Mouse (Mus musculus) heart, embryonic 14.5 days (tissue): Measurements from ENCODE around the gene Slc24a4. TPM values are rescaled to one million over a fixed set of nuclear protein-coding genes. Genes with fewer than 3 reads are reported as not detected.
A peak's percentile ranks its signal among the peaks of the same experiment; 100 is the strongest.

Experiments used
- ATAC-seq: fragments of 200-750 bp; cut with Nextera tagmentation; 2 replicates; pipeline ENCODE4 v1.8.0; 2017; ENCODE audit warnings: low read depth, moderate TSS enrichment; ENCODE audit not compliant: insufficient number of reproducible peaks, insufficient read depth, low FRiP score
- H3K27ac ChIP-seq, 2 experiments: fragments of 200-500 bp in 1 of 2; fragments of 300-500 bp in 1 of 2; sonication (generic) in 1 of 2; replicated peaks in 1 of 2; 2 replicates each; pipeline ENCODE4 v1.5.1; 2012 to 2014; ENCODE audit warnings: low read depth in 2 of 2, low read length in 2 of 2, control low read depth in 1 of 2, mild to moderate bottlenecking in 1 of 2, mixed read lengths in 1 of 2; ENCODE audit not compliant: control insufficient read depth in 1 of 2, insufficient read depth in 1 of 2
- H3K27me3 ChIP-seq: fragments of 300-500 bp; sonication (generic); 2 replicates; pipeline ENCODE4 v1.6.1; 2014; ENCODE audit warnings: mild to moderate bottlenecking, low read length, control low read depth; ENCODE audit not compliant: control insufficient read depth, insufficient read depth
- H3K36me3 ChIP-seq: fragments of 300-500 bp; sonication (generic); 2 replicates; pipeline ENCODE4 v1.6.1; 2014; ENCODE audit warnings: mild to moderate bottlenecking, control low read depth, low read length, mixed read lengths; ENCODE audit not compliant: control insufficient read depth, insufficient read depth
- H3K4me1 ChIP-seq, 2 experiments: fragments of 200-500 bp in 1 of 2; fragments of 300-500 bp in 1 of 2; sonication (generic) in 1 of 2; 2 replicates each; pipeline ENCODE4 v1.6.1; 2012 to 2014; ENCODE audit warnings: low read length in 2 of 2, control low read depth in 1 of 2, mixed read lengths in 1 of 2; ENCODE audit not compliant: control insufficient read depth in 2 of 2, insufficient read depth in 2 of 2
- H3K4me2 ChIP-seq: fragments of 300-500 bp; sonication (generic); 2 replicates; pipeline ENCODE4 v1.6.1; 2014; ENCODE audit warnings: mild to moderate bottlenecking, low read length
- H3K4me3 ChIP-seq, 2 experiments: fragments of 200-500 bp in 1 of 2; fragments of 300-500 bp in 1 of 2; sonication (generic) in 1 of 2; 2 replicates each; pipeline ENCODE4 v1.5.1; 2012 to 2014; ENCODE audit warnings: low read length in 2 of 2, mild to moderate bottlenecking in 2 of 2, control low read depth in 1 of 2, low read depth in 1 of 2, moderate library complexity in 1 of 2; ENCODE audit not compliant: control insufficient read depth in 1 of 2, insufficient read depth in 1 of 2
- H3K9ac ChIP-seq: fragments of 300-500 bp; sonication (generic); 2 replicates; pipeline ENCODE4 v1.6.1; 2014; ENCODE audit warnings: mild to moderate bottlenecking, low read length
- H3K9me3 ChIP-seq: fragments of 300-500 bp; sonication (generic); 2 replicates; pipeline ENCODE4 v1.6.1; 2016; ENCODE audit warnings: low read length, control low read depth; ENCODE audit not compliant: control insufficient read depth
- WGBS: fragments of 180-500 bp; shearing (Covaris S2); extraction: QIAGEN DNeasy Blood & Tissue Kit; methylation state at CpG from one replicate; pipeline ENCODE4 v1.1.7; 2014; 5-methylcytosine and 5-hydroxymethylcytosine counted together
- polyA plus RNA-seq: library from polyadenylated mRNA; unstranded; fragments of >200 nt; fragmentation: Nextera tagmentation; extraction: Ambion mirVana; gene quantifications from 2 replicates; pipeline ENCODE4 v1.2.1, GENCODE M21; 2014

Gene Slc24a4
- polyA plus RNA-seq, 1 experiment from 2014 or later, result 2.7 TPM

- 43% methylated on average over 5 of the region's 5 CpGs for WGBS
Measured at GRCm38 (mm10) chr12:102166691-102167261, 38.2 kb downstream of the Slc24a4 start.

GRCm38 (mm10) chr12:102167302-102167701 is 38.8 kb downstream of the Slc24a4 start:
- H3K4me3 ChIP-seq, result no peak overlapping the region
- 61% methylated on average over 5 of the region's 5 CpGs for WGBS
- peaks cover 2 to 5% of the 10 kb centered on the region in 2 experiments; a peak in 2 of 4 replicates for H3K4me1 ChIP-seq
- ATAC-seq, result 0 out of 2 replicates have a peak, but pooled peaks have one; percentile 24
- no peak overlapping the region for H3K4me2 ChIP-seq
- no peaks in the 10 kb centered on the region for H3K36me3 ChIP-seq
- H3K27me3 ChIP-seq, result no peaks in the 10 kb centered on the region; the same call in 1 of the 2 replicates
- peak overlapping the region; percentile 55 to 74 for H3K27ac ChIP-seq
- H3K9ac ChIP-seq, result no peak overlapping the region
- H3K9me3 ChIP-seq, result no peaks in the 10 kb centered on the region

More at GRCm38 (mm10) chr12:102166691-102167261, 38.2 kb downstream of the Slc24a4 start:
- Histone ChIP-seq H3K27me3 (no peaks in the 10 kb centered on the region; the same call in 1 of the 2 replicates), H3K36me3 (no peaks in the 10 kb centered on the region), H3K4me2 (no peak overlapping the region), H3K27ac (peak overlapping the region; percentile 48 to 74), H3K4me1 (peaks cover 2 to 5% of the 10 kb centered on the region in 2 experiments; a peak in 2 of 4 replicates), H3K9me3 (no peaks in the 10 kb centered on the region), H3K9ac (no peak overlapping the region), H3K4me3 (no peak overlapping the region)
- peak; percentile 46; the same call in 1 of the 2 replicates for ATAC-seq

GRCm38 (mm10) chr12:102172746-102173145 is 44.2 kb downstream of the Slc24a4 start:
- H3K36me3 ChIP-seq, result no peaks in the 10 kb centered on the region
- no peaks in the 10 kb centered on the region for H3K9me3 ChIP-seq
- 82% methylated on average over 11 of the region's 11 CpGs for WGBS
- H3K4me1 ChIP-seq, result no peaks in the 10 kb centered on the region; a peak in 1 of 4 replicates
- H3K4me3 ChIP-seq, result no peak overlapping the region
- no peaks in the 10 kb centered on the region for H3K27me3 ChIP-seq
- H3K4me2 ChIP-seq, result no peak overlapping the region
- no peak for ATAC-seq
- no peak overlapping the region for H3K27ac ChIP-seq
- no peak overlapping the region for H3K9ac ChIP-seq

GRCm38 (mm10) chr12:102173345-102173744 is 44.8 kb downstream of the Slc24a4 start:
- 81% methylated on average over 5 of the region's 5 CpGs for WGBS
- Histone ChIP-seq H3K36me3 (no peaks in the 10 kb centered on the region), H3K27me3 (no peaks in the 10 kb centered on the region), H3K4me2 (no peak overlapping the region), H3K9me3 (no peaks in the 10 kb centered on the region), H3K4me3 (no peak overlapping the region), H3K9ac (no peak overlapping the region), H3K4me1 (no peaks in the 10 kb centered on the region; a peak in 1 of 4 replicates), H3K27ac (no peak overlapping the region)
- no peak for ATAC-seq

- Histone ChIP-seq H3K27ac (no peak overlapping the region), H3K4me2 (no peak overlapping the region), H3K27me3 (no peaks in the 10 kb centered on the region), H3K4me3 (no peak overlapping the region), H3K9ac (no peak overlapping the region), H3K4me1 (no peaks in the 10 kb centered on the region), H3K36me3 (no peaks in the 10 kb centered on the region), H3K9me3 (no peaks in the 10 kb centered on the region)
- ATAC-seq, result no peak
- 52% methylated on average over 18 of the region's 18 CpGs for WGBS
Measured at GRCm38 (mm10) chr12:102180371-102181074, 52.0 kb downstream of the Slc24a4 start.

- Histone ChIP-seq H3K4me3 (no peak overlapping the region), H3K36me3 (no peaks in the 10 kb centered on the region), H3K4me1 (no peaks in the 10 kb centered on the region), H3K27me3 (no peaks in the 10 kb centered on the region), H3K9me3 (no peaks in the 10 kb centered on the region; the same call in 1 of the 2 replicates), H3K4me2 (no peak overlapping the region), H3K27ac (no peak overlapping the region), H3K9ac (no peak overlapping the region)
- no peak for ATAC-seq
- 44% methylated on average over 5 of the region's 5 CpGs for WGBS
Measured at GRCm38 (mm10) chr12:102181799-102182357, 53.3 kb downstream of the Slc24a4 start.

GRCm38 (mm10) chr12:102182621-102183020 is 54.1 kb downstream of the Slc24a4 start:
- no peak overlapping the region for H3K4me3 ChIP-seq
- H3K9me3 ChIP-seq, result peaks cover 1% of the 10 kb centered on the region; the same call in 1 of the 2 replicates
- H3K27me3 ChIP-seq, result no peaks in the 10 kb centered on the region
- H3K36me3 ChIP-seq, result no peaks in the 10 kb centered on the region
- H3K4me2 ChIP-seq, result no peak overlapping the region
- ATAC-seq, result no peak
- H3K27ac ChIP-seq, result no peak overlapping the region
- H3K4me1 ChIP-seq, result no peaks in the 10 kb centered on the region
- 68% methylated on average over 6 of the region's 6 CpGs for WGBS
- no peak overlapping the region for H3K9ac ChIP-seq
